Mouse (Mus musculus) liver, postnatal 0 days (tissue): ENCODE measurements around the gene Glmn.

Experiments
- CTCF ChIP-seq: sonication (generic); IDR thresholded peaks from 2 replicates; pipeline ENCODE4 v1.5.1; 2016; ENCODE audit warnings: antibody characterized with exemption, low read depth
- EP300 ChIP-seq: IDR thresholded peaks from 2 replicates; pipeline ENCODE4 v1.6.1; 2016; ENCODE audit warnings: antibody characterized with exemption, low read depth, mild to moderate bottlenecking

GRCm38 (mm10) chr5:107611224-107611623 lies 13.5 kb upstream of the Glmn start:
- TF ChIP-seq EP300 (no peak), CTCF (peak; percentile 92)
